ENCODE assay signal across 14 mouse cellular contexts in the genomic region with DNA sequence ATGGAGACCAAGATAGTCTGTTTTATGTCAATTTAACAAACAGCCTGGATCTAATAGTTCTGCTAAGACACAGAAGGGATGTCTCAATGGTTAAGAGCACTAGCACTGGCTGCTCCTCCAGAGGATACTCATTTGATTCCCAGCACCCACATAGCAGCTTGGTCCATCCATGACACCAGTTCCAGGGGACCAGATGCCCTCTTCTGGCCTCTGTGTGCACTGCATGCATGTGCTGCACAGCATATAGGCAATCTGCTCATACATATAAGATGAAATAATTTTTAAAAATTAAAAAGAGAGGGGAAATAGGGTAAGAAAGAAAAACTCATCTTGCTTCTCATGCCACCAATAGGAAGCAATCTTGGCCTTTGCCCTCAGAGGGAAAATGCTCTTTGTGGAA.
DNase-seq lines count a peak whose midpoint lies in the region; ATAC-seq and TF ChIP-seq lines count a peak whose summit lies in the region.
"Had no signal": no experiment of that assay in that cellular context is flagged by ENCODE, and none has a peak within 500 bp of the region (broad histone marks: within the 10 kb centered on the region; RNA-seq: fewer than 3 reads in every experiment).

No protein-coding gene starts in this region.

- H3K27me3 ChIP-seq in kidney, postnatal 0 days (ENCODE audit: insufficient read depth, low read length), result no peaks in the 10 kb centered on the region
- H3K27me3 ChIP-seq: lung, embryonic 15.5 days; midbrain, embryonic 13.5 days; neural tube, embryonic 13.5 days had no signal

- ATAC-seq in kidney, postnatal 0 days (replicated peaks; ENCODE audit: low FRiP score, low read depth), result no peak
- ATAC-seq in granulocyte monocyte progenitor cell, adult 5-6 weeks (replicated peaks; ENCODE audit: poor library complexity, severe bottlenecking), result peak; percentile 40; the same call in 1 of the 2 replicates
- ATAC-seq: midbrain, embryonic 13.5 days had no signal

- no peaks in the 10 kb centered on the region for H3K9me3 ChIP-seq in kidney, postnatal 0 days (replicated peaks; ENCODE audit: low read length)
- H3K9me3 ChIP-seq: lung, embryonic 15.5 days; midbrain, embryonic 13.5 days; neural tube, embryonic 13.5 days had no signal

- peak; percentile 34; the same call in 1 of the 2 replicates for TF ChIP-seq CTCF in kidney, postnatal 0 days (IDR thresholded peaks at IDR 0.05; ENCODE audit: low read depth)

- H3K9ac ChIP-seq in kidney, postnatal 0 days (ENCODE audit: low read depth, low read length), result no peak overlapping the region
- H3K9ac ChIP-seq: hindbrain, embryonic 14.5 days; lung, embryonic 15.5 days; midbrain, embryonic 13.5 days; neural tube, embryonic 13.5 days had no signal

- H3K4me2 ChIP-seq in kidney, postnatal 0 days (ENCODE audit: low read length), result no peak overlapping the region
- H3K4me2 ChIP-seq: hindbrain, embryonic 14.5 days; lung, embryonic 15.5 days; midbrain, embryonic 13.5 days; neural tube, embryonic 13.5 days had no signal

- no peak overlapping the region for H3K27ac ChIP-seq in kidney, postnatal 0 days
- H3K27ac ChIP-seq: hindbrain, embryonic 14.5 days; lung, embryonic 15.5 days; midbrain, embryonic 13.5 days; neural tube, embryonic 13.5 days had no signal

- no peaks in the 10 kb centered on the region for H3K4me1 ChIP-seq in kidney, postnatal 0 days (replicated peaks; ENCODE audit: insufficient read depth, low read length)
- H3K4me1 ChIP-seq: lung, embryonic 15.5 days; midbrain, embryonic 13.5 days; neural tube, embryonic 13.5 days had no signal

- no peak for DNase-seq in kidney, postnatal 0 days (ENCODE audit: low spot score)
- no peak for DNase-seq in kidney, postnatal 25 days
- DNase-seq in 3T3-L1 (ENCODE audit: low read depth, low spot score), result peak; percentile 11
- peak; percentile 38 for DNase-seq in ES-CJ7 (ENCODE audit: low read depth, low spot score)
- DNase-seq in gastrocnemius, postnatal 14 days, result no peak
- DNase-seq in spleen, adult 18-20 months, result no peak
- no peak for DNase-seq in adrenal gland, postnatal 25 days
- DNase-seq: cerebellum, adult 9-11 months; left cerebral cortex, postnatal 4 days had no signal

- H3K36me3 ChIP-seq in kidney, postnatal 0 days (ENCODE audit: insufficient read depth, low read length), result no peaks in the 10 kb centered on the region
- H3K36me3 ChIP-seq: lung, embryonic 15.5 days; neural tube, embryonic 13.5 days had no signal

- intact Hi-C loops in gastrocnemius, postnatal 14 days (cut with DNase I; ENCODE audit: low total_unique reads), result no loop called here

- H3K4me3 ChIP-seq in kidney, postnatal 0 days (replicated peaks; ENCODE audit: low read depth, low read length), result no peak overlapping the region
- H3K4me3 ChIP-seq: lung, embryonic 15.5 days; midbrain, embryonic 13.5 days; neural tube, embryonic 13.5 days had no signal

Comparison
In these comparisons a context has a peak if more than half of its experiments do, and no peak if none do; other contexts are left out.
1. DNase-seq: peak in 3T3-L1 (single experiment) and ES-CJ7 (single experiment); none in kidney, postnatal 0 days (single experiment), kidney, postnatal 25 days (0 of 2), gastrocnemius, postnatal 14 days (single experiment), spleen, adult 18-20 months (0 of 2) and adrenal gland, postnatal 25 days (single experiment).